Mouse (Mus musculus) A20 (cell line): ENCODE data around the gene Fam71e2.
"Not testable (repeated sequence)": the region's sequence is repeated elsewhere in the genome, so short reads cannot be mapped to it uniquely, and the experiment has no call there.

ENCODE experiments used
- DNase-seq: peaks from one replicate; pipeline ENCODE4 v3.0.0-alpha.2; 2011; ENCODE audit warnings: low read depth, low spot score

Fam71e2 gene

DNA sequence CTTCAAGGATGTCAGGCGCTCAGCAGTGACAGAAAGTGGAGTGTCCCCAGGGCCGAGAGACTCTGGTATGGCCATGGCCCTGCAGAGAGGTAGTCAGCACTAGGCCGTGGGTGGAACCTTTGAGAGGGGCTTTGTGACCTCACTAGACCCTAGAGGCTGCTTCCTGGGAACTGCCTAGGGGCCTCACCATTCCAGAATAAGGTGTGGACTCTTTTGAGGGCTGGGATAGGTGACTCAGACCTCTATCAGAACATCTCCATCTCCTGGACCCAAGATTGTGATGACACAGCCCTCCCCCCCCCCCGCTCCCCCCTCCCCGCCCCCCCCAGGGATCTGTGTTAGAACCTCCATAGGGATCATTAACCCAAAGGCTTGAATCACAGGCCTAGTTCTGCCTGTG, at the start of gene Fam71e2:
Gene Fam71e2, minus strand, starts transcription at position 101 of the 400 bp plus-strand sequence.
- DNase-seq, result no peak

DNA sequence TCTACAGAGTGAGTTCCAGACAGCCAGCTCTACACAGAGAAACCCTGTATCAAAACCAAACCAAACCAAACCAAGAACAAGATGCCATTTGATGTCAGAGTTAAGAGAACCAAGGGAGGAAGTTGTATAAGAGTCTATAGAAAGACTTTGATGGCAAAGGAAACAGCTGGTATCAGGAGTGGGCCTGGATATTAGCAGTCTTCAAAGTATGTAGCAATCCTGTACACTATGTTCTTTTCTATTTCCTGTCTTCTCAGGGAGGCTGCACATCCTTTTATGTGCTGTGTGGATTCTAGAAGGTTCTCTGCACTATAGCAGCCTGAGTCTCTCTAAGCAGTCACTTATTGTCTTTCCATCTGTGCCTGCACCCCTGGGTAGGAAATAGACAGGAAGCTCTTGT, 45.5 kb upstream of the Fam71e2 start:
- no peak for DNase-seq

DNA sequence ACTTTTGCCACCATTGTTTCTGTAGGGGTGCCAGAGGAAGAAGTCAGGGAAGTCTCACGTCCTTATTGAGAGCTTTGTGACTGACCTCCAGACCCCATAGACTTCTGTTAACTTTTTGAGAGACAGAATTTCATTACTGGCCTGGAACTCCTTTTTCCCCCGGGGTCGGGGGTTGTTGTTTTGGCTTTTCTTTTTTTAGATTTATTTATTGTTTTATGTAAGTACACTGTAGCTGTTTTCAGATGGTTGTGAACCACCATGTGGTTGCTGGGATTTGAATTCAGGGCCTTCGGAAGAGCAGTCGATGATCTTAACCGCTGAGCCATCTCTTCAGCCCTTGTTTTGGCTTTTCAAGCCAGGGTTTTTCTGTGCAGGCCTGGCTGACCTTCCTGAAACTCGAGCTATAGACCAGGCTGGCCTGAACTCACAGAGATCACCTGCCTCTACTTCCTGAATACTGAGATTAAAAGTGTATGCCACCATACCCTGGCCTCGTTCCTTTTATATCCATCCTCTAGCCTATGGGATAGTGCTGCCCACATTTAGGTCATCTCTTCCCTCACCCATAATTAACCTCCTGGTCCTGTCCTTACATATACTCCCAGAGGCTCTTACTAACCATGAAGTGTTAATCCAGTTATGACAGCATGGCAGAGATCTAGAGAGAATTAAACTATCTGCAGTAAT, 42.1 kb upstream of the Fam71e2 start:
- peak; percentile 64 for DNase-seq

DNA sequence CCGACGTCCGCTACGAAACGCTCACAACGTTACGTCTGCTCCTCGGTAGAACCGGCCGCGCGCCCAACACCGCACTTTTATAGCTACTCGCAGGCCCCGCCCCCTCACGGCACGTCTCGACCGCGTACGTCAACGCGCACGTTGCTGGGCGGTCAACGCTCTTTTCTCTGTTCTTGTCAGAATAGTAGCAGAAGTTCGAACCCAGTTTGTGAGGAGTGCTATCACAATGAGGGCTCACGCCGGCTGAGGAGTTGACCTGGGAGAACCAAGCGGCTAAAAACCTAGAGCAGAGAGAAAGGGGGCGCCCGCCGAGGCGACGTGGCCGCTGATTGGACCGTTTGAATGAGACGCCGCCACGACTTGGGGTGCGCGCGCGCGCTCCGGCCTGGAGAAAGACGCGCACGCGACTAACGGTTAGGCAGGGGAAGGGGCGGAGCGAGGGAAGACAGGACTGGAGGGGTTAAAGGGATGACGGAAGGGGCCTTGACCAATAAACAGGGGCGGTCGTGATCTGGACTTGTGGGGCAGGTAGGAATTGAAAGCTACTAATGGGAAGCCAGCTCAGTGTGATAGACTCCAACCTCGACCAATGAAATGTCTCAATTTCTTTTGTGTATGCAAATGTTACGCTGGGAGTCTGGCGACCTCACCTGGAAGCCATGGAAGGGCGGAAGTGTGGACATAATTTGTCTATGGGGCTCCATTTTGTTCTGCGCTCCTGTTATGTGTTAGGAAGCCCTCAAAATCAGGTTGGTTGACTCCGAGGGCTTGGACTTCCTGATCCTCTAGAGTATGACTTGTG, 41.4 kb upstream of the Fam71e2 start, which contains the start of gene Ube2s:
Gene Ube2s, minus strand, starts transcription at position 288 of the 802 bp plus-strand sequence.
- DNase-seq, result peak; percentile 100

DNA sequence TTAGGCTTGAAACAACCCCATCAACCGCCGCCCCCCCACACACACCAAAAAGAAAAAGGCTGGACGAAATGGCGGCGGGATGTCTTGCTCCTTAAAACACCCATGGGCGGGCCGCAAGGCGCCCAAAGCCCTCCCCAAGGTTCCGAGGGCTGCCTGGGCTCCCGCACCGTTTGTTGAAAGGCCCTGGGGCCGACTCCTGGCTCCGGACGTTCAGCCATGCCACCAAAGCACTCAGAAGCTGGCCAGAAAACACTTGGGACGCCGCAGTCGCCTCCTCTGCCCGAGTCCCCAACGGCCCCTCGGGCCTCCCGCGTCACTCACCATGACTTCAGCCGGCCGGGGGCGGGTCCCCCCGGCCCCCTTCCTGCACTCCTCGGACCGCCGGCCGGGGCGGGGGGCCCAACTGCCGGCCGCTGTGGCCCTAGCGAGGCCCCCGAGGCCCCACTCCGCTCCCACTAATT, 40.8 kb upstream of the Fam71e2 start:
- no peak for DNase-seq

DNA sequence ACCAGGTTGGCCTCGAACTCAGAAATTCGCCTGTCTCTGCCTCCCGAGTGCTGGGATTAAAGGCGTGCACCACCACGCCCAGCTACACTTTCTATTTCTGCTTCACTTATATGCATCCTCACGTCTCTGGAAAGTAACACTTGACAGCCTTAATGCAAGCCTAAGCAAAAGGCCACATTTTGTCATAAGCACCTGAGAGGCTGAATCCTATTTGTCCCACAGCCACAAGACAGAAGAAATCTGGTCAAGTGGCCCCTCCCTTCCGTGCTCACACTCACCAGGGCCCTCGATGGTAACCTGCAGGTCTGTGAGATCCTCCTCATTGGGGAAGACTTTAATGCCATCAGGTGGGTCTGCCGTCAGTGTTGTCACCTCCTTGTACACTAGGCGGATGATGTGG, 40.0 kb upstream of the Fam71e2 start:
- DNase-seq, result not testable (repeated sequence)

DNA sequence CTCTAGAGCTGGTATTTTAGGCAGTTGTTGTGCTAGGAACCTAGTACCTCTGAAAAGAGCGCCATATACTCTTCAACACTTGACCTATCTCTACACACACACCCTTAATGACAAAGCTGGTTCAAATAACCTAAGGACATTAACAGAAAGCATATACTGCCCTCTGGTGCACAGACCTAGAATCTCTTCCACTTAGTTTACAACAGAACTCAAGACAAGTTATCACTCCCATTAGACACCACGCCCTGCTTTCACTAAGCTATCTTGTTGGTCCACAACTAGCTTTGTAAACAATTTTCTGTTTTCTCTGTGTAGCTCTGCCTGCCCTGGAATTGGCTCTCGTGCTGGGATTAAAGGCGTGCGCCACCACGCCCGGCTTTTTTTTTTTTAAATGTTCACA, 35.6 kb upstream of the Fam71e2 start:
- DNase-seq, result peak; percentile 66

DNA sequence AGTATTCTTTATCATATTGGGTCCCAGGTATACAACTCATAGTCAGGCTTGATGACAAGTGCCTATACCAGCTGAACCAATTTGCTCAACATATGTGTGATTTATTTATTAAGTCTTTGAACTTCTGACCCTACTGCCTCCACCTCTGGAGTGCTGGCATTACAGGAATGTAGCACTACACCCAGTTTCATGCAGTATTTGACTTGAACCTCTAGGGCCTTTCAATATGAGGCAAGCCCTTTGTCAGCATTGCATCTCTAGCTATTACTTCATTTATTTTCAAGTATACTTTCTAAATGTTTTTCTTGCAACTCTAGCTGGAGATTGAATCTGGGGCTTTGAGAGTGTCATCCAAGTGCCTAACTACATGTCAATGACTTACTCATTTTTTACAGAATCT, 31.1 kb upstream of the Fam71e2 start:
- no peak for DNase-seq

DNA sequence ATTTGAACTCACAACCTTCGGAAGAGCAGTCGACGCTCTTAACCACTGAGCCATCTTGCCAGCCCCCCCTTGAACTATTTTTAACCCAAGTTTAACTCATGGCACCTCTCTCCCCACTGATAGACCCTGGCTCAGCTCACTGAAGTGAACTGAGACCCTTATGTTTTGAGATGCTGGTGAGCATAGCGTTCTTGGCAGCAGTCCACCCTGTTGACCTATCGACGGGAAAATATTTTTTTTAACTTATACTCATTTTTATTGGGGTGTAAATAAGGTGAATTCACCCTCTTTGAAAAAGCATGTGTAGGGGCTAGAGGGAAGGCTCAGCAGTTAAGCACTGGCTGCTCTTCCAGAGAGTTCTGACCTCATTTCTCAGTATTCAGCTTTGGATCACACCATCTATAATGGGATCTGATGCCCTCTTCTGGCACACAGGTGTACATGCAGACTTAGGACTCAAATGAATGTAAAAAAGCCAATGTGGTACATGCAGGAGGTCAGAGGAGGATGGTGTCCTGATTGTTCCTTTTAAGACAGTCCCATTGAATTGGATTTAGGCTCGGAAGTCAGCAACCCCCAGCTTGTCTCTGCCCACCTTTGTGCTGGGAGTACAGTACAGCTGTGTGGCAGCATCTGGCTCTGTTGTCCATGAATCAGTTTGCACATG, 24.8 kb upstream of the Fam71e2 start:
- DNase-seq, result peak; percentile 59

DNA sequence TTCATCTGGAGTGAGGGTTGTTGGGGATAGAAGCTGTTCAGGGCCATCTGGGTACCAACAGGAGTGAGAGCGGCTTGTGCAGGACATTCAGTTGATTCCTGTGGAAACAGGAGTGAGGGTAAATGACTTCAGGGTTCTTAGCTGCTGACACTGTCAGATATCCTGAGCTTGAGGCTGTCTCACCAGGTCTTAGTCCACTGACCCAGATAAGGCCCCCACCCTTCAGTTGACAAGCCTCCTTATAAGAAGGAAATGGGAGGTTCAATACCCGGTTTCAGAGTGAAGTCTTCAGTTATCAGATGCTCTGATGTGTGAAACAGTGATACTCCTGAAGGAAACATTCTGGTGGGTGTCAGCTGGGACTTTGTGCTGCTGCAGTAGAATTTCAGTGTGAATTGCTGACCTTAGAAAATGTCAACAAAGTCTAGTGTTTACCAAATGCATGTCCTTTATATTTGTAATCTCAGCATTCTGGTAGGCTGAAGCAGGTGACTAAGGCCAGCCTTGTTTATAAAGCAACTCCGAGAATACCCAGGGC, 23.6 kb upstream of the Fam71e2 start:
- no peak for DNase-seq

DNA sequence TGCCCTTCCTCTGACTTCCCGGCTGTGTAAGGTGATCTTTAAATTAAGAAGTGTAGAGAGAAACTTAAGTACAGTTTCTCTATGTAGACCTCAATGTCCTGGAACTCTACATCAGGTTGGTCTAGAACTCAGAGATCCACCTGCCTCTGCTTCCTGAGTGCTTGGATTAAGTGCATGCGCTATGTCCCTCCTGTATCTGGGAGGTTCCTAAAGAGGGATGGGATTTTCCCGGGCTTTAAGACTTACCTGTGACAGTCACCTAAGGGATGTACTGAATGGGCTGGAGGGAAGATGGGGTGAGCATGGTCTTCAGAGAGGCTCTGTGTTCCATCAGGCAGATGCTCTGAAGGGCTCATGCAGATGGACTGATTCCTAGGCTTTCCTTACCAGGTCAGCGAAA, 22.6 kb upstream of the Fam71e2 start:
- DNase-seq, result no peak

DNA sequence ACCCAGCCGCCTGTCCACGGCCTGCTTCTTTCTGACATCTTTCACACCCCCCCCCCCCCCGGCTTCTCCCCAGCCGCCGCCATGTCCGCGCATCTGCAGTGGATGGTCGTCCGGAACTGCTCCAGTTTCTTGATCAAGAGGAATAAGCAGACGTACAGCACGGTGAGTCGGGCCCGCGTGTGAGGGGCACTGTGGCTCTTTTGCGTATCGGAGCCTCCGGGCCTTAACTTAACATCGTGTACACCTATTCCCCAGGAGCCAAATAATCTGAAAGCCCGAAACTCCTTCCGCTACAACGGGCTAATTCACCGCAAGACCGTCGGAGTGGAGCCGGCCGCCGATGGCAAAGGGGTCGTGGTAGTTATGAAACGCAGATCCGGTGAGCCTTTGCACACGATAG, 22.1 kb upstream of the Fam71e2 start:
- DNase-seq, result not testable (repeated sequence)

DNA sequence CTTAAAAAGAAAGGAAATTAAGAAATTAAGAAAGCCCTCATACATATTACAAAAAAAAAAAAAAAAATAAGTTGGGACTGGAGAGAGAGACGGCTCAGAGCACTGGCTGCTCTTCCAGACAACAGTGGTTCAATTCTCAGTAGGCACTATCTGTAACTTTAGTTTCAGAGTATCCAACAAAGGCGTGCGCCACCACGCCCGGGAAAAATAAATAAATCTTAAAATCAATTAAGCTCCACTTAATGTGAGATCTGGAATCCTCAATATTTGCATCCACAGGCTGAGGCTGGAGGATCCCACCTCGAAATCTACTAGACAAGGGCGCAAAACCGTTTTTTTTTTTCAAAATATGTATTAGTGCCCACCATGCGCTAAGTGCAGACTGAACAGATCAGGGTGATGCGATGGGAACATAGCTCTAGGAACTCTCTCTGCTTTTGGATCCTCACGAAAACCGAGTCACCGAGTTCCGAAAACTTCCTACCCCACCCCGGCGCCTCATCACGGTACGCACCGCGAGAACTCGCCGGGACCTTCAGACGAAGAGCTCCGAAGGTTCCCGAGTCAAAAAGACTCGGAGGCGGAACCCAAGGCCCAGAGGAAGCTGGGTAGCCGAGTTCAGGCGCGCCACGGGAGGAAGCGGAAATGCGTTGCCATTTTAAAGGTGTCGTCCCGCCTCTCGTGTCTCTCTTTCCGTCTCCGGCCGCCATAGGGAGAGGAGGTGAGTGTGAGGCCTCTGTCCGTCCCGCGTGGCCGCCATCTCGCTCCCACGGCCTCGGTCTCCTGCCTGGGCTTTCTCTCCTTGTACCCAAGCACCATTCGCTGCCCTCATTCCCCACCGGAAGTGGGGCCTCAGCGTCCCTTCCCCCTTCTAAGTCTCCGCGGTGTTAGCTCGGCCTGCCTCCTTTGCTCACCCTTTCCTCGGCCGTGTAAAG, 21.4 kb upstream of the Fam71e2 start, which contains the start of gene Rpl28:
Gene Rpl28, plus strand, starts transcription at position 597 of the 935 bp plus-strand sequence.
- peak; percentile 97 for DNase-seq

DNA sequence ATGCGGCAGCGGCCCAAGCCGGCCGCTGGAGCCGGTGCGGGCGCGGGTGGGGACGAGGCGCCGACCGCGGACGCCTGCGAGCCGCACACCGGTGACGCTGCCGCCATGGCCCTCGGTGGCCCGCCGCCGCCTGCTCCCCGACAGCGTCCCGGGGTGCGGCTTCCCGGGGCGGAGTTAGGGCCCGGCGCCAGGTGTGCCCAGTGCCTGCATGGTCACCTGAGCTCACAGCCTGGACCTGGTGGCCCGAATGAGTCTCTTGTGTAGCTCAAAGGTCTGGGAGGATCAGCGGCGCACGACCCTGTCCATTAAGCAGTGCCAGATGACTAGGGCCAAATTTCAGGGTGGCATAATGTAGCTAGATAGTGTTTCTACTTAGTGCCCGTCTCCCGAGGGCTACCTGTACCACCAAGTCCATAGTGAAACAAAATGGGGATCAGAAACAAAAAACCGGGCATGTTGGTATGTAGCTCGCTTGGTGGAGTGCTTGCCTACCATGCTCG, 18.4 kb upstream of the Fam71e2 start, which contains the start of gene Tmem238:
Gene Tmem238, minus strand, starts transcription at position 221 of the 500 bp plus-strand sequence.
- DNase-seq, result peak; percentile 63

DNA sequence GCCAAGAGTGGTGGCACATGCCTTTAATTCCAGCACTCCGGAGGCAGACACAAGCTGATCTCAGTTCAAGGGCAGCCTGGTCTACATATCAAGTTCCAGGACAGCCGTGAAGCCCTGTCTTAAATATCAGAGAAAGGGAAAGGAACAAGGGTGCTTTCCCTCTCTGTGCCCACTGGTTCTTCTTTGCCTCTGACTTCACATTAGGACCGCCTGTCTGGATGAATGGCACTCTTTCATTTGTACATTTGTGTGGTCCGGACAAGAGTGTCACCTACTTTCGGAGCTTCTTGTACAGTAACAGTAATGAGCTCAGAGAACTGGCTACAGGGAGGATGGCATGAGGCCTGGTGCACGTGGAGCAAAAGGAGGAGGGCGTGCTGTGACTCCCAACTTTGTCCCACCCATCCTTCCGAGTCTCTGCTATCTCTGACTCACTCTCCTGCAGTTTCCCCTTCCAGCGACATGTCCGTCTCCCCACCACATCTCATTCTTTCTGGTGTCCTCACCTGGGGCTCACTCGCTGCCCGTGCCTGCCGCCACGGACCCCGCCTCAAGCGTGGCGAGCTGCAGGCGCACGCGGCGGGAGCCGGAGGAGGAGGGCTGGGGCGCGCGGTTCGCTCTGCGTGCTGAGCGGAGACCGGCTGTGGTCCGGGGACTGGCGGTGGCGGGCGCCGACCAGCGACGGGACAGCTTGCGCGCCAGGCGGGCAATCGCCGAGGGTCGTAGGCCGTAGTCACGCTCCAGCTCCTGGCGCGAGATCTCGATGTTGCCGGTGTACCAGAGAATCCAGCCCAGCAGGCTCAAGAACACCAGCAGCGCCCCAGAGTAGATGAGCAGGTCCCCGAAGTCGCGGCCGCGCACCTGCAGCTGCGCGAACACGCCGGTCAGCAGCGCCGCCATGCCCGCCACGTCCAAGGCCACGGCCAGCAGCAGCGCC, 17.7 kb upstream of the Fam71e2 start:
- DNase-seq, result peak; percentile 85

DNA sequence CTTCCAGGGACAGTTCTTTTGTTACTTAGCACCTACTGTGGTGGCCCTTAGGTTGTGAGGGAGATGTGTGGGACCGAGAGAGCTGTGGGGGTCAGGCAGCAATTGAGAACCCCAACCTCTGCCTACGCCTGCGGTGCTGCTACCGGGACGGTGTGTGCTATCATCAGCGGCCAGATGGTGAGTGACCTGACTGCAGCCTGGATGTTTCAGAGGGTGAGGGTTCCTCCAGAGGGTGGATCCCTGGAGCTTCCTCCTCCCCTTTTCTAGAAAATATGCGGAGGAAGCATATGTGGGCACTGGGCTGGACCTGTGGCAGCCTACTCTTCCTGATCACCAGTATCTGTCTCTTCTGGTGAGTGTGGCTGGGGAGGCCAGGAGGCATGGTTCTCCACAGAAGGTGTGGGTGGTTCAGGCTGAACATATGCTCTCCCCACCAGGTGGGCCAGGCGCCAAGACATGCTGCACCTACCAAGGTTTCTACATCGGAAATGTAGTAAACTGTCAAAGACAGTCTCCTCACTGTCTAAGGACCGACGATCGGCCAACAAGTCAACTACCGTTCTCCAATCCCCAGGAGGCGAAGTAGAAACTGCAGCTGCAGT, 12.7 kb upstream of the Fam71e2 start:
- no peak for DNase-seq

DNA sequence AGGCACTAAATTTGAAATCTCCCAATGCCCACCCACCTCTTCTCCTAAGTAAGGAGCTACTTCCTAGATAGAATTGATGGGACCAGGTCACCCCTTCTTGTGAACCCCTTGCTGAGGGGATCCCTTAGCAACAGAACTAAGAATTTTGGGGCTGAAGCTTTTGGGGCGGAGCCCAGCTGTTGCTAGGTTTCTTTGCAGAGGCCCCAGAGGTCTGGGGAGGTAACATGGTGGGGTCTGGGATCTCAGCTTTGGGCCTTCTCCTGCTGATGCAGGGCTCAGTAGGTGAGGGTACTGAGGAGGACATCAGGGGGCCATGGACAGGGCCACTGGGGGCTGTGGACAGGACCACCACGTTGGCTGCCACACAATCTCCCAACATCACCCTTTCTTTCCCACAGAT, 11.7 kb upstream of the Fam71e2 start, which contains the start of the genes Il11 and Tmem190:
Gene Il11, minus strand, starts transcription at position 101 of the 400 bp plus-strand sequence.
Gene Tmem190, plus strand, starts transcription at position 179 of the 400 bp plus-strand sequence.
- DNase-seq, result no peak

DNA sequence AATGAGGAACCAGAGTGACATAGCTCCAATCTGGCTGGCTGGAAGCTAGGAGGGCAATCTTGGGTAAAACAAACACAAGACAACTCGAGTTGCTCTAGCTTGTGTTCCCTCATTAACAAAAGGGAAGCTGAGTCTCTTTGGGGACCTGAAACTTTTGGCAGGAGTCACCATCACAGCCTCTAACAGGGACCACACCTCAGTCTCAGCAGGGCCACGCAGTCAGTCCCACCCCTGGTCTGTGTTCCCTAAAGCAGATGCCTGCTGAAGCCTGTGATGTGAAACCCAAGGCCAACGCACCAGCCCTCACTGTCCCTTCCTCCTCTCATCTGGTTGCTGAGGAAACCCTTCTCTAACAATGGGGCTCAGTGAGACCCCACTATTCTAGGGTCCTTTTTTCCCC, 11.0 kb upstream of the Fam71e2 start:
- no peak for DNase-seq

DNA sequence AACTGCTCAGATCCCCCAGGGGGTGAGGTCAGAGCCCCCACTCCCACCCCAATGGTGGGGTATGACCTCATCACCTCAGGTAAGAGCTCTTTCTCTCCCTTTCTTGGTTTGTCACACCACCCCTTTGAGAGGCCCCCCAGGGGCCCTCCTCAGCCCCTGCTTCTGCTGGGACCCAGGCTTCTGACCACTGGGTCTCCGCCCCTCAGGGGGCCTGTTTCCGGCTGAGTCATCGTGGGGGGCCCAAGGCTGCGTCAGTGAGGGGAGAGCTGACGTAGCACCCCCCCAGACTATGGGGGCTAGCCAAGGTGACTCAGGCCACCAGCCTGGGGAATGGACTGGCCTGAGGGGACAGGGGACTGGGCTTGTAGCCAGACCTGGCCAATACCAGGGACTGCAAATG, 8.8 kb upstream of the Fam71e2 start:
- no peak for DNase-seq
